In genomic region chrX:7878495-7878894, GRCm38 (mm10) we compare ENCODE assay signal across 1 mouse cellular context.
TF ChIP-seq lines count a peak whose summit lies in the region.

No protein-coding gene starts in this region.

TF ChIP-seq in MEL, 35 proteins besides CTCF, POLR2A, EP300 and RAD21:
- TF ChIP-seq BHLHE40 (IDR thresholded peaks at IDR 0.05; ENCODE audit: borderline replicate concordance, low read depth, low read length), result no peak
- no peak for TF ChIP-seq HCFC1 (IDR thresholded peaks at IDR 0.05; ENCODE audit: low read depth, low read length)
- TF ChIP-seq NELFE (IDR thresholded peaks at IDR 0.05; ENCODE audit: low read depth, low read length), result no peak
- no peak for TF ChIP-seq MXI1 (IDR thresholded peaks at IDR 0.05; ENCODE audit: low read depth, low read length)
- TF ChIP-seq GABPA (IDR thresholded peaks at IDR 0.05; ENCODE audit: low read depth, low read length), result no peak
TF ChIP-seq in MEL: peak in this region for 0.
